Mouse (Mus musculus) MEL (cell line): ENCODE data around the gene Hist1h4m. TPM values are rescaled to one million over a fixed set of nuclear protein-coding genes. Genes with fewer than 3 reads are reported as not detected.

ENCODE experiments used
- DNase-seq: peaks from one replicate; pipeline ENCODE4 v3.0.0; 2011; ENCODE audit warnings: low read depth, low spot score
- H3K27ac ChIP-seq: 2 replicates; pipeline ENCODE4 v1.5.1; 2012; ENCODE audit warnings: low read depth, mild to moderate bottlenecking, control low read depth, low read length, moderate library complexity; ENCODE audit not compliant: control insufficient read depth
- H3K27me3 ChIP-seq, 2 experiments: fragments of 150-350 bp in 1 of 2; sonication (generic) in 1 of 2; 2 replicates each; pipeline ENCODE4 v1.6.1; 2012; ENCODE audit warnings: low read length in 2 of 2, mild to moderate bottlenecking in 2 of 2, improper control_type of control experiment in 1 of 2, moderate library complexity in 1 of 2; ENCODE audit not compliant: insufficient read depth in 2 of 2, control insufficient read depth in 1 of 2
- H3K36me3 ChIP-seq, 2 experiments: 2 replicates each; pipeline ENCODE4 v1.6.1; 2012 to 2014; ENCODE audit warnings: low read length in 2 of 2, improper control_type of control experiment in 1 of 2, inconsistent platforms in 1 of 2, mild to moderate bottlenecking in 1 of 2; ENCODE audit not compliant: insufficient read depth in 2 of 2, control insufficient read depth in 1 of 2
- H3K4me1 ChIP-seq, 2 experiments: fragments of 150-350 bp in 1 of 2; sonication (generic) in 1 of 2; 2 replicates each; pipeline ENCODE4 v1.6.1; 2012; ENCODE audit warnings: low read length in 2 of 2, improper control_type of control experiment in 1 of 2, mild to moderate bottlenecking in 1 of 2; ENCODE audit not compliant: insufficient read depth in 2 of 2, control insufficient read depth in 1 of 2
- H3K4me3 ChIP-seq, 2 experiments: fragments of 150-350 bp in 1 of 2; sonication (generic) in 1 of 2; 2 replicates each; pipeline ENCODE4 v1.5.1; 2012; ENCODE audit warnings: low read depth in 2 of 2, low read length in 2 of 2, mild to moderate bottlenecking in 2 of 2, moderate library complexity in 2 of 2, control low read depth in 1 of 2, improper control_type of control experiment in 1 of 2; ENCODE audit not compliant: control insufficient read depth in 1 of 2, insufficient read depth in 1 of 2
- H3K79me2 ChIP-seq: 2 replicates; pipeline ENCODE4 v1.6.1; 2012; ENCODE audit warnings: mild to moderate bottlenecking, low read length, moderate library complexity; ENCODE audit not compliant: control insufficient read depth, poor library complexity, insufficient read depth
- H3K9ac ChIP-seq: 2 replicates; pipeline ENCODE4 v1.6.1; 2012; ENCODE audit warnings: low read depth, mild to moderate bottlenecking, control low read depth, low read length, moderate library complexity; ENCODE audit not compliant: control insufficient read depth, poor library complexity, severe bottlenecking
- H3K9me3 ChIP-seq: fragments of 150-350 bp; sonication (generic); replicated peaks from 2 replicates; pipeline ENCODE4 v1.6.1; 2012; ENCODE audit warnings: mild to moderate bottlenecking, low read length, improper control_type of control experiment, moderate library complexity; ENCODE audit not compliant: insufficient read depth
- BHLHE40 ChIP-seq: IDR thresholded peaks from 2 replicates; pipeline ENCODE4 v1.6.1; 2012; ENCODE audit warnings: low read depth, mild to moderate bottlenecking, inconsistent platforms, low read length, improper control_type of control experiment, borderline replicate concordance
- E2F4 ChIP-seq: IDR thresholded peaks from 2 replicates; pipeline ENCODE4 v1.6.1; 2011; ENCODE audit warnings: low read depth, low read length, improper control_type of control experiment, borderline replicate concordance
- ELF1 ChIP-seq: IDR thresholded peaks from 2 replicates; pipeline ENCODE4 v1.6.1; 2014; ENCODE audit warnings: low read depth, mild to moderate bottlenecking, inconsistent platforms, low read length, improper control_type of control experiment, moderate library complexity
- ETS1 ChIP-seq: IDR thresholded peaks from 2 replicates; pipeline ENCODE4 v1.6.1; 2012; ENCODE audit warnings: low read depth, mild to moderate bottlenecking, inconsistent platforms, low read length, improper control_type of control experiment, moderate library complexity
- GABPA ChIP-seq: IDR thresholded peaks from 2 replicates; pipeline ENCODE4 v1.6.1; 2012; ENCODE audit warnings: low read depth, mild to moderate bottlenecking, inconsistent platforms, low read length, improper control_type of control experiment, moderate library complexity
- GATA1 ChIP-seq: IDR thresholded peaks from 2 replicates; pipeline ENCODE4 v1.6.1; 2011; ENCODE audit warnings: low read depth, low read length, improper control_type of control experiment
- MAFK ChIP-seq: IDR thresholded peaks from 2 replicates; pipeline ENCODE4 v1.6.1; 2011; ENCODE audit warnings: low read depth, mild to moderate bottlenecking, low read length, improper control_type of control experiment, borderline replicate concordance
- MEF2A ChIP-seq: IDR thresholded peaks from 2 replicates; pipeline ENCODE4 v1.6.1; 2014; ENCODE audit warnings: low read depth, mild to moderate bottlenecking, inconsistent platforms, low read length, improper control_type of control experiment; ENCODE audit not compliant: poor library complexity, insufficient replicate concordance, severe bottlenecking; ENCODE audit errors: extremely low read depth
- MYC ChIP-seq: IDR thresholded peaks from 2 replicates; pipeline ENCODE4 v1.6.1; 2011; ENCODE audit warnings: low read depth, mild to moderate bottlenecking, low read length, improper control_type of control experiment, moderate library complexity
- NELFE ChIP-seq: IDR thresholded peaks from 2 replicates; pipeline ENCODE4 v1.6.1; 2011; ENCODE audit warnings: low read depth, low read length, improper control_type of control experiment
- POLR2AphosphoS5 ChIP-seq: IDR thresholded peaks from 2 replicates; pipeline ENCODE4 v1.6.1; 2012; ENCODE audit warnings: low read depth, borderline replicate concordance, mild to moderate bottlenecking, inconsistent platforms, low read length, moderate library complexity, mixed read lengths
- SIN3A ChIP-seq: IDR thresholded peaks from 2 replicates; pipeline ENCODE4 v1.6.1; 2012; ENCODE audit warnings: low read length, improper control_type of control experiment, inconsistent platforms
- SMC3 ChIP-seq: IDR thresholded peaks from 2 replicates; pipeline ENCODE4 v1.6.1; 2011; ENCODE audit warnings: low read depth, low read length, improper control_type of control experiment
- TBP ChIP-seq: IDR thresholded peaks from 2 replicates; pipeline ENCODE4 v1.8.0; 2011; ENCODE audit warnings: low read depth, low read length, improper control_type of control experiment
- USF2 ChIP-seq, 2 experiments: IDR thresholded peaks; 2 replicates each; pipeline ENCODE4 v1.6.1; 2011 to 2012; ENCODE audit warnings: improper control_type of control experiment in 2 of 2, low read length in 2 of 2, borderline replicate concordance in 1 of 2, inconsistent platforms in 1 of 2, low read depth in 1 of 2, mild to moderate bottlenecking in 1 of 2; ENCODE audit not compliant: insufficient read depth in 1 of 2
- ZMIZ1 ChIP-seq: IDR thresholded peaks from 2 replicates; pipeline ENCODE4 v1.6.1; 2012; ENCODE audit warnings: low read depth, mild to moderate bottlenecking, inconsistent platforms, low read length, improper control_type of control experiment, moderate library complexity
- polyA plus RNA-seq, 2 experiments: library from polyadenylated mRNA; stranded (reverse) in 1 of 2; unstranded in 1 of 2; fragments of >175 nt in 1 of 2; fragments of >200 nt in 1 of 2; gene quantifications; 2 replicates each; pipeline versions ENCODE4 v1.2.1 to v1.2.4; 2012; ENCODE audit warnings: low replicate concordance in 2 of 2, low read depth in 1 of 2; ENCODE audit not compliant: insufficient read length in 2 of 2, insufficient read depth in 1 of 2, missing spikeins in 1 of 2
- total RNA-seq: library from RNA; depleted of rRNA; stranded (reverse); fragments of 300-350 nt; gene quantifications from 2 replicates; pipeline ENCODE4 v1.2.3, GENCODE M21; 2012

Hist1h4m gene
- total and polyA plus RNA-seq, 3 experiments = 27.5 to 49.2 TPM; not detected in 1

GRCm38 (mm10) chr13:21852215-21852945, 40.8 kb downstream of the Hist1h4m start:
- no peaks in the 10 kb centered on the region for H3K9me3 ChIP-seq
- DNase-seq = peak; percentile 46
- TF ChIP-seq ZMIZ1 (no peak), SMC3 (no peak), NELFE (no peak), GABPA (no peak), MEF2A (peak; percentile 78; the same call in 1 of the 2 replicates), ETS1 (0 out of 2 replicates have a peak, but pooled peaks have one; percentile 23)
- H3K27me3 ChIP-seq = no peaks in the 10 kb centered on the region
- no peak overlapping the region for H3K27ac ChIP-seq
- H3K4me1 ChIP-seq = peaks cover 0 to 17% of the 10 kb centered on the region in 2 experiments; a peak in 2 of 4 replicates
- no peaks in the 10 kb centered on the region for H3K79me2 ChIP-seq
- no peak overlapping the region for H3K4me3 ChIP-seq
- peak overlapping the region; percentile 29; the same call in 1 of the 2 replicates for H3K9ac ChIP-seq
- H3K36me3 ChIP-seq = peaks cover 0 to 19% of the 10 kb centered on the region in 2 experiments; a peak in 2 of 4 replicates

GRCm38 (mm10) chr13:21855146-21855545, 43.6 kb downstream of the Hist1h4m start:
- no peak overlapping the region for H3K27ac ChIP-seq
- peak; percentile 87 for DNase-seq
- H3K4me1 ChIP-seq = peaks cover 0 to 16% of the 10 kb centered on the region in 2 experiments; a peak in 2 of 4 replicates
- no peak for TF ChIP-seq USF2 (IDR thresholded peaks at IDR 0.05; ENCODE audit: borderline replicate concordance in 1 of 2, insufficient read depth in 1 of 2, low read depth in 1 of 2, low read length in 2 of 2)
- no peak for TF ChIP-seq POLR2AphosphoS5
- no peak for TF ChIP-seq BHLHE40
- TF ChIP-seq ELF1 = 0 out of 2 replicates have a peak, but pooled peaks have one; percentile 39
- 0 out of 2 replicates have a peak, but pooled peaks have one; percentile 47 for TF ChIP-seq E2F4
- no peak for TF ChIP-seq GATA1
- no peak for TF ChIP-seq MEF2A
- peak; percentile 99 for TF ChIP-seq TBP
- TF ChIP-seq SIN3A = no peak
- no peak for TF ChIP-seq MYC
- TF ChIP-seq MAFK = peak; percentile 97
- H3K4me3 ChIP-seq = no peak overlapping the region
- peaks cover 0 to 19% of the 10 kb centered on the region in 2 experiments; a peak in 2 of 4 replicates for H3K36me3 ChIP-seq
- no peaks in the 10 kb centered on the region for H3K9me3 ChIP-seq
- H3K9ac ChIP-seq = no peak overlapping the region
- no peaks in the 10 kb centered on the region for H3K79me2 ChIP-seq
- no peaks in the 10 kb centered on the region; a peak in 1 of 4 replicates for H3K27me3 ChIP-seq
